Mouse (Mus musculus): Measurements from ENCODE around the gene Gm33815. TPM values are rescaled to one million over a fixed set of nuclear protein-coding genes. Genes with fewer than 3 reads are reported as not detected.

Gene Gm33815
- polyA plus RNA-seq (2015; fragmentation: Nextera tagmentation; extraction: Ambion mirVana): not detected in 2 replicates

GRCm38 (mm10) chrY:69320832-69321231 is at the start of gene Gm33815:
Gene Gm33815, plus strand, starts transcription at chrY:69321132.

